Mouse (Mus musculus): ENCODE data around the gene Snd1. TPM values are rescaled to one million over a fixed set of nuclear protein-coding genes. Genes with fewer than 3 reads are reported as not detected.

Gene Snd1
- total RNA-seq, 2 experiments from 2014 or later: 112 to 139 TPM

GRCm38 (mm10) chr6:28831011-28831853, 356.3 kb downstream of the Snd1 start, which contains the start of gene Lrrc4:
TSS of gene Lrrc4 (minus strand) at chr6:28831747.
- DNase-seq (ENCODE audit: low spot score in 2 of 2): no peak

GRCm38 (mm10) chr6:28831854-28832750, 357.2 kb downstream of the Snd1 start:
- DNase-seq (ENCODE audit: low spot score in 2 of 2): peak; percentile 43 to 51

- peak; percentile 39 to 54 for DNase-seq (ENCODE audit: low spot score in 2 of 2)
These were observed 357.9 kb downstream of the Snd1 start for GRCm38 (mm10) chr6:28832751-28833291.

- peak; percentile 48 to 52 for DNase-seq (ENCODE audit: low spot score in 2 of 2)
These were observed 358.5 kb downstream of the Snd1 start for GRCm38 (mm10) chr6:28833380-28833822.

GRCm38 (mm10) chr6:28834046-28834445, 359.1 kb downstream of the Snd1 start:
- no peak for DNase-seq (ENCODE audit: low spot score in 2 of 2)

- DNase-seq (ENCODE audit: low spot score in 2 of 2): no peak
These were observed 361.7 kb downstream of the Snd1 start for GRCm38 (mm10) chr6:28836600-28836999.

- no peak for DNase-seq (ENCODE audit: low spot score in 2 of 2)
These were observed 366.6 kb downstream of the Snd1 start for GRCm38 (mm10) chr6:28841569-28841968.

- no peak for DNase-seq (ENCODE audit: low spot score in 2 of 2)
These were observed 367.7 kb downstream of the Snd1 start for GRCm38 (mm10) chr6:28842375-28843276.

- DNase-seq (ENCODE audit: low spot score in 2 of 2): no peak
These were observed 370.7 kb downstream of the Snd1 start for GRCm38 (mm10) chr6:28845610-28846009.

GRCm38 (mm10) chr6:28847616-28848015, 372.7 kb downstream of the Snd1 start:
- no peak for DNase-seq (ENCODE audit: low spot score in 2 of 2)

GRCm38 (mm10) chr6:28848285-28848794, 373.4 kb downstream of the Snd1 start:
- no peak for DNase-seq (ENCODE audit: low spot score in 2 of 2)

- no peak for DNase-seq (ENCODE audit: low spot score in 2 of 2)
These were observed 374.0 kb downstream of the Snd1 start for GRCm38 (mm10) chr6:28848891-28849290.

GRCm38 (mm10) chr6:28849317-28849716, 374.4 kb downstream of the Snd1 start:
- DNase-seq (ENCODE audit: low spot score in 2 of 2): no peak

- no peak for DNase-seq (ENCODE audit: low spot score in 2 of 2)
These were observed 375.5 kb downstream of the Snd1 start for GRCm38 (mm10) chr6:28850326-28850900.

- no peak for DNase-seq (ENCODE audit: low spot score in 2 of 2)
These were observed 377.4 kb downstream of the Snd1 start for GRCm38 (mm10) chr6:28852342-28852741.

GRCm38 (mm10) chr6:28853164-28853563, 378.2 kb downstream of the Snd1 start:
- no peak for DNase-seq (ENCODE audit: low spot score in 2 of 2)

GRCm38 (mm10) chr6:28853654-28854053, 378.7 kb downstream of the Snd1 start:
- no peak for DNase-seq (ENCODE audit: low spot score in 2 of 2)

- DNase-seq (ENCODE audit: low spot score in 2 of 2): no peak
These were observed 379.7 kb downstream of the Snd1 start for GRCm38 (mm10) chr6:28854598-28854997.

GRCm38 (mm10) chr6:28855442-28855841, 380.5 kb downstream of the Snd1 start:
- no peak for DNase-seq (ENCODE audit: low spot score in 2 of 2)

- DNase-seq (ENCODE audit: low spot score in 2 of 2): no peak
These were observed 381.9 kb downstream of the Snd1 start for GRCm38 (mm10) chr6:28856789-28857188.

Measured in adrenal gland, adult 18-20 months (tissue).